Mouse (Mus musculus) gastrocnemius, postnatal 4 days (tissue): ENCODE measurements around the gene 4933436I01Rik. TPM values are rescaled to one million over a fixed set of nuclear protein-coding genes. Genes with fewer than 3 reads are reported as not detected.

ENCODE experiments used
- DNase-seq, 2 experiments: peaks; one replicate each; pipeline ENCODE4 v3.0.0; 2021 to 2022; ENCODE audit warnings: low spot score in 2 of 2, mixed read lengths in 2 of 2
- long read RNA-seq, 2 experiments: library from polyadenylated mRNA; stranded (forward); transcript quantifications; one replicate each; pipeline ENCODE4 v2.0.0; 2021
- total RNA-seq, 2 experiments: library from RNA; stranded (reverse); gene quantifications; 2 replicates each; pipeline ENCODE4 v1.2.3; 2021

Gene 4933436I01Rik
- total RNA-seq = not detected
- long read RNA-seq, experiment 1 = 0 reads
- long read RNA-seq, experiment 2 = 0 reads

DNA sequence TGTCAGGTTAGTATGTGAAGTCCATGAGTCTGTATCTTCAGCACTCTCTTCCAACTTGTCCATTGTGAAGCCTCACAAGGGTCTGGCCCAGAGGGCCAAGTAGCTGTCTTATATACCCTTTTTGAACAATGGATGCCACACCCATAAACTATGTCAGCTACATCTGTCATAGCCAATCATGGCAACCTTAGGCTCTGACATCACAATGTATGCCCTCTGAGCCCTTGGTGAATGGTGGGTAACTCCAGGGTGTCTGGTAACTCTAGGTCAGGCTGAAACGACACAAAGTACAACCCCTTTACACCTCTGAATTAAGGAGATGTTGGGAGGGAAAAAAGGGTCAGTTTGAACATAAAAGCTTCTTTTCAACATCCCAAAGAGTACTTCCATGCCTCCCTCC, at the start of gene 4933436I01Rik:
4933436I01Rik (minus strand) TSS at position 101 of the 400 bp plus-strand sequence.
- no peak for DNase-seq

DNA sequence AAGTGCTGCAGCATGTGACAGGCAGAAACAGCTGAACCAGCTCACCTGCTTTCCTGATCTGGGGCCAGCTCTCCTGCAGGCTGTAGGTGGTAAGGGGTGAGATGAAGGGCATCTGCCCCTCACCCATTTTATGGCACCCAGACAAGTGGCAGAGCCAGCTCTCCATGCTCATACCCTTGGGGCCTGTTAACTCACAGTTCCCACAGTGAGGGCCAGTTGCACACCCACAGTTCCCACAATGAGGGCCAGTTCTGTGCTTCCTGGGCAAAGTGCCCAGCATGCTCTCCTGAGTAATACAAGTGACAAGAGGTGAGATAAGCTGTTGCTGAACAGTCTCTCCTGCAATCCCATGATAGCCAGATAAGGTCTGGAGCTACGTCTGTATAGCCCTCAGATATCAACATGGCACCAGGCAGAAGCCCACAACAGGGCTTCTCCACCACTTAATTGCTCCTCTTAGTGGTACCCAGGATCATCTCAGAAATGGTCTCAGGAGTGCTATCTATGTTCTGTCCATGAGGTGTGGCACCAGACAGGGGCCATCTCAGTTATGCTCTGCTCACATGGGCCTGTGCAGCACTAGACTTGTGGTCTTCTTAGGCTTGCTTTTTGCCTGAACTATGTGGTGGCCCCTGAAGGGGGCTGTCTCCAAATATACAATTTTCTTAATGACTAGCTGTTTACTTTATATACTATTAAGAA, 3.7 kb upstream of the 4933436I01Rik start:
- no peak for DNase-seq

DNA sequence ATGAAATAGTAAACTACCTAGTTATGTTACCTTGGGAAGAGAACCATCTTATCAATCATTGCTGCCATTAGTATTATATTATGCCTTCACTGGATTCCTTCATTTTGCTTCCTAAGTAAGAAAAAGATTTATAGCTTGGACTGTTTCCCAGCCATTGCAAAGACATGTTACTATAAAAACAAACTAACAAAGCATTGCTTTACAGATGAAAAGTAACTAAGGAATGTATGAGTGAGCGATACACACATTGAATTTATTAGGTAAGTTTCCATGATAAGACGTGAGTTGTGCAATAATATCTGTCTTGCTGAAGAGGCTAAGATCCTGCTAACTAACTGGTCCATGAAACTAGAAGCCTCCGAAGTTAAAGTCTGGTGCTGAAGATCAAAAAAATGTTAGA, 37.8 kb downstream of the 4933436I01Rik start:
- no peak for DNase-seq

Other genes with a start within 250 kb of the 4933436I01Rik start
- not detected for gene Gm1140, start 227.9 kb downstream of the 4933436I01Rik start, total RNA-seq
- not detected for gene Gm14692, start 225.8 kb downstream of the 4933436I01Rik start, total RNA-seq